Mouse (Mus musculus): ENCODE results near the gene Ceacam18. TPM values are rescaled to one million over a fixed set of nuclear protein-coding genes. Genes with fewer than 3 reads are reported as not detected.

The Ceacam18 gene
- not detected in 2 replicates for polyA plus RNA-seq (2015; fragmentation: Nextera tagmentation; extraction: Ambion mirVana)

GRCm38 (mm10) chr7:43634500-43634899 is at the start of gene Ceacam18:
Ceacam18 (plus strand) TSS chr7:43634707.

GRCm38 (mm10) chr7:43606896-43607742 is 27.4 kb upstream of the Ceacam18 start, which contains the start of gene Zfp819:
Zfp819 (plus strand) TSS chr7:43607169.

GRCm38 (mm10) chr7:43660002-43660401 is 25.5 kb downstream of the Ceacam18 start, which contains the start of gene Siglece:
Siglece (minus strand) TSS chr7:43660161.

GRCm38 (mm10) chr7:43671809-43672580 is 37.5 kb downstream of the Ceacam18 start, which contains the start of gene Ctu1:
Ctu1 (plus strand) TSS chr7:43672016.

GRCm38 (mm10) chr7:43690118-43690517 is 55.6 kb downstream of the Ceacam18 start, which contains the start of gene Klk14:
Klk14 (plus strand) TSS chr7:43690418.

Other genes with a start within 250 kb of the Ceacam18 start
- gene Siglecg, start 226.5 kb upstream of the Ceacam18 start, polyA plus RNA-seq (2015; fragmentation: Nextera tagmentation; extraction: Ambion mirVana): not detected in 2 replicates
- not detected in 2 replicates for gene Lim2, start 207.0 kb upstream of the Ceacam18 start, polyA plus RNA-seq (2015; fragmentation: Nextera tagmentation; extraction: Ambion mirVana)
- gene Nkg7, start 197.6 kb upstream of the Ceacam18 start, polyA plus RNA-seq (2015; fragmentation: Nextera tagmentation; extraction: Ambion mirVana): not detected in 2 replicates
- not detected in 2 replicates for gene Cldnd2, start 193.9 kb upstream of the Ceacam18 start, polyA plus RNA-seq (2015; fragmentation: Nextera tagmentation; extraction: Ambion mirVana)
- 158 and 160 TPM in 2 replicates for gene Etfb, start 190.6 kb upstream of the Ceacam18 start, polyA plus RNA-seq (2015; fragmentation: Nextera tagmentation; extraction: Ambion mirVana)
- gene Gm45233, start 190.6 kb upstream of the Ceacam18 start, polyA plus RNA-seq (2015; fragmentation: Nextera tagmentation; extraction: Ambion mirVana): 0.35 TPM in 1 of 2 replicates, not detected in the other
- 22.5 and 30.7 TPM in 2 replicates for gene Vsig10l, start 171.6 kb upstream of the Ceacam18 start, polyA plus RNA-seq (2015; fragmentation: Nextera tagmentation; extraction: Ambion mirVana)
- gene Iglon5, start 144.6 kb upstream of the Ceacam18 start, polyA plus RNA-seq (2015; fragmentation: Nextera tagmentation; extraction: Ambion mirVana): 12.7 and 16.4 TPM in 2 replicates
- not detected in 2 replicates for gene 4931406B18Rik, start 128.8 kb upstream of the Ceacam18 start, polyA plus RNA-seq (2015; fragmentation: Nextera tagmentation; extraction: Ambion mirVana)
- 1.9 and 2.0 TPM in 2 replicates for gene Cd33, start 90.3 kb upstream of the Ceacam18 start, polyA plus RNA-seq (2015; fragmentation: Nextera tagmentation; extraction: Ambion mirVana)
- 3.7 and 3.9 TPM in 2 replicates for gene Zfp658, start 72.5 kb upstream of the Ceacam18 start, polyA plus RNA-seq (2015; fragmentation: Nextera tagmentation; extraction: Ambion mirVana)
- 8.9 and 9.6 TPM in 2 replicates for gene Zfp719, start 55.1 kb upstream of the Ceacam18 start, polyA plus RNA-seq (2015; fragmentation: Nextera tagmentation; extraction: Ambion mirVana)
- 0.34 and 0.43 TPM in 2 replicates for gene Zfp819, start 27.5 kb upstream of the Ceacam18 start, polyA plus RNA-seq (2015; fragmentation: Nextera tagmentation; extraction: Ambion mirVana)
- 0.31 and 0.66 TPM in 2 replicates for gene Siglece, start 25.5 kb downstream of the Ceacam18 start, polyA plus RNA-seq (2015; fragmentation: Nextera tagmentation; extraction: Ambion mirVana)
- 13.4 and 16.4 TPM in 2 replicates for gene Ctu1, start 37.3 kb downstream of the Ceacam18 start, polyA plus RNA-seq (2015; fragmentation: Nextera tagmentation; extraction: Ambion mirVana)
- not detected in 2 replicates for gene Klk14, start 55.7 kb downstream of the Ceacam18 start, polyA plus RNA-seq (2015; fragmentation: Nextera tagmentation; extraction: Ambion mirVana)
- 0.24 and 0.25 TPM in 2 replicates for gene Klk13, start 77.9 kb downstream of the Ceacam18 start, polyA plus RNA-seq (2015; fragmentation: Nextera tagmentation; extraction: Ambion mirVana)
- not detected in 2 replicates for gene Klk12, start 134.2 kb downstream of the Ceacam18 start, polyA plus RNA-seq (2015; fragmentation: Nextera tagmentation; extraction: Ambion mirVana)
- gene Klk11, start 139.9 kb downstream of the Ceacam18 start, polyA plus RNA-seq (2015; fragmentation: Nextera tagmentation; extraction: Ambion mirVana): not detected in 2 replicates
- gene Klk10, start 146.3 kb downstream of the Ceacam18 start, polyA plus RNA-seq (2015; fragmentation: Nextera tagmentation; extraction: Ambion mirVana): 0.28 and 0.54 TPM in 2 replicates
- 0.23 TPM in 1 of 2 replicates, not detected in the other for gene Klk9, start 157.2 kb downstream of the Ceacam18 start, polyA plus RNA-seq (2015; fragmentation: Nextera tagmentation; extraction: Ambion mirVana)
- gene Klk8, start 162.9 kb downstream of the Ceacam18 start, polyA plus RNA-seq (2015; fragmentation: Nextera tagmentation; extraction: Ambion mirVana): 11.5 and 15.1 TPM in 2 replicates
- 0.11 and 0.15 TPM in 2 replicates for gene Klk7, start 176.6 kb downstream of the Ceacam18 start, polyA plus RNA-seq (2015; fragmentation: Nextera tagmentation; extraction: Ambion mirVana)
- gene Klk6, start 189.8 kb downstream of the Ceacam18 start, polyA plus RNA-seq (2015; fragmentation: Nextera tagmentation; extraction: Ambion mirVana): not detected in 2 replicates
- not detected in 2 replicates for gene Klk5, start 207.3 kb downstream of the Ceacam18 start, polyA plus RNA-seq (2015; fragmentation: Nextera tagmentation; extraction: Ambion mirVana)
- 0.15 TPM in 1 of 2 replicates, not detected in the other for gene Klk4, start 246.5 kb downstream of the Ceacam18 start, polyA plus RNA-seq (2015; fragmentation: Nextera tagmentation; extraction: Ambion mirVana)